Comparison of ENCODE assay signal across 34 mouse cellular contexts in genomic region chr1:89964426-89964825, GRCm38 (mm10). TPM values are rescaled to one million over a fixed set of nuclear protein-coding genes. Genes with fewer than 3 reads are reported as not detected.
DNase-seq lines count a peak whose midpoint lies in the region; ATAC-seq and TF ChIP-seq lines count a peak whose summit lies in the region.
"Had no signal": no experiment of that assay in that cellular context is flagged by ENCODE, and none has a peak within 500 bp of the region (broad histone marks: within the 10 kb centered on the region; RNA-seq: fewer than 3 reads in every experiment).

No protein-coding gene starts in this region.

- DNase-seq in heart, adult 11 months: peak; percentile 79
- DNase-seq in heart, adult 8-10 months (ENCODE audit: low spot score): no peak
- DNase-seq in midbrain, postnatal 0 days (ENCODE audit: low spot score): no peak
- peak; percentile 5 for DNase-seq in retina, embryonic 14.5 days (ENCODE audit: low spot score)
- no peak for DNase-seq in spleen, postnatal 10 days (ENCODE audit: low spot score in 2 of 2)
- DNase-seq: adrenal gland, postnatal 36 days; B cell, adult 2 months; cerebellum, adult 11 months; cerebellum, adult 9-11 months; heart, adult 18-20 months; heart, postnatal 14 days; kidney, postnatal 36 days; lung, adult 18-20 months; lung, postnatal 10 days; right cerebral cortex, postnatal 25 days; thymus, postnatal 14 days had no signal

- no peak overlapping the region for H3K27ac ChIP-seq in midbrain, embryonic 12.5 days (replicated peaks)
- H3K27ac ChIP-seq in midbrain, postnatal 0 days (ENCODE audit: low read depth, low read length): no peak overlapping the region
- H3K27ac ChIP-seq in neural tube, embryonic 12.5 days: no peak overlapping the region
- H3K27ac ChIP-seq: embryonic facial prominence, embryonic 12.5 days; forebrain, embryonic 12.5 days; heart, embryonic 13.5 days; hindbrain, embryonic 15.5 days; limb, embryonic 13.5 days; liver, embryonic 12.5 days had no signal

- 43% methylated on average over 12 of the region's 12 CpGs for WGBS in midbrain, embryonic 12.5 days
- WGBS in midbrain, postnatal 0 days: 37% methylated on average over 12 of the region's 12 CpGs
- 18% methylated on average over 12 of the region's 12 CpGs for WGBS in neural tube, embryonic 12.5 days

- no peak for TF ChIP-seq CTCF in midbrain, postnatal 0 days (IDR thresholded peaks at IDR 0.05)

- H3K4me3 ChIP-seq in midbrain, embryonic 12.5 days: no peak overlapping the region
- no peak overlapping the region for H3K4me3 ChIP-seq in midbrain, postnatal 0 days (ENCODE audit: low read depth, low read length)
- no peak overlapping the region for H3K4me3 ChIP-seq in neural tube, embryonic 12.5 days
- H3K4me3 ChIP-seq: embryonic facial prominence, embryonic 12.5 days; forebrain, embryonic 12.5 days; heart, embryonic 13.5 days; hindbrain, embryonic 15.5 days; limb, embryonic 13.5 days; liver, embryonic 12.5 days had no signal

- H3K36me3 ChIP-seq in midbrain, embryonic 12.5 days: no peaks in the 10 kb centered on the region
- H3K36me3 ChIP-seq in midbrain, postnatal 0 days (ENCODE audit: insufficient read depth, low read length): no peaks in the 10 kb centered on the region
- H3K36me3 ChIP-seq in neural tube, embryonic 12.5 days: no peaks in the 10 kb centered on the region
- H3K36me3 ChIP-seq: embryonic facial prominence, embryonic 12.5 days; forebrain, embryonic 12.5 days; G1E; heart, embryonic 13.5 days; hindbrain, embryonic 15.5 days; limb, embryonic 13.5 days; liver, embryonic 12.5 days had no signal

- H3K9me3 ChIP-seq in midbrain, embryonic 12.5 days: no peaks in the 10 kb centered on the region
- no peaks in the 10 kb centered on the region for H3K9me3 ChIP-seq in midbrain, postnatal 0 days (ENCODE audit: low read length)
- no peaks in the 10 kb centered on the region for H3K9me3 ChIP-seq in neural tube, embryonic 12.5 days
- H3K9me3 ChIP-seq: embryonic facial prominence, embryonic 12.5 days; forebrain, embryonic 12.5 days; heart, embryonic 13.5 days; hindbrain, embryonic 15.5 days; limb, embryonic 13.5 days; liver, embryonic 12.5 days had no signal

- ATAC-seq in midbrain, embryonic 12.5 days (ENCODE audit: low FRiP score, low read depth): 0 out of 2 replicates have a peak, but pooled peaks have one; percentile 35
- no peak for ATAC-seq in midbrain, postnatal 0 days (ENCODE audit: low FRiP score)
- ATAC-seq in neural tube, embryonic 12.5 days (ENCODE audit: low FRiP score, low read depth): peak; percentile 62
- ATAC-seq: intestine, embryonic 16.5 days; liver, embryonic 12.5 days; Patski had no signal

- no peak overlapping the region for H3K9ac ChIP-seq in midbrain, embryonic 12.5 days (replicated peaks)
- H3K9ac ChIP-seq in midbrain, postnatal 0 days (replicated peaks; ENCODE audit: low read length, poor library complexity, severe bottlenecking): no peak overlapping the region
- no peak overlapping the region for H3K9ac ChIP-seq in neural tube, embryonic 12.5 days
- H3K9ac ChIP-seq: embryonic facial prominence, embryonic 12.5 days; forebrain, embryonic 12.5 days; heart, embryonic 13.5 days; hindbrain, embryonic 15.5 days; limb, embryonic 13.5 days; liver, embryonic 12.5 days had no signal

- peaks cover 93% of the 10 kb centered on the region for H3K27me3 ChIP-seq in midbrain, embryonic 12.5 days
- H3K27me3 ChIP-seq in midbrain, postnatal 0 days (ENCODE audit: insufficient read depth, low read length): peaks cover 10% of the 10 kb centered on the region
- peaks cover 34% of the 10 kb centered on the region for H3K27me3 ChIP-seq in neural tube, embryonic 12.5 days (replicated peaks)
- H3K27me3 ChIP-seq: CH12.LX had no signal

- no peak overlapping the region for H3K4me2 ChIP-seq in midbrain, embryonic 12.5 days (replicated peaks)
- H3K4me2 ChIP-seq in midbrain, postnatal 0 days (ENCODE audit: low read depth, low read length, poor library complexity, severe bottlenecking): no peak overlapping the region
- H3K4me2 ChIP-seq in neural tube, embryonic 12.5 days (replicated peaks): 0 out of 2 replicates have a peak overlapping the region, but pooled peaks have one; percentile 14
- H3K4me2 ChIP-seq: embryonic facial prominence, embryonic 12.5 days; forebrain, embryonic 12.5 days; heart, embryonic 13.5 days; hindbrain, embryonic 15.5 days; limb, embryonic 13.5 days; liver, embryonic 12.5 days had no signal

- H3K4me1 ChIP-seq in midbrain, embryonic 12.5 days: peaks cover 25% of the 10 kb centered on the region
- H3K4me1 ChIP-seq in midbrain, postnatal 0 days (ENCODE audit: insufficient read depth, low read length): 0 out of 2 replicates have a peak, but pooled peaks cover 5% of the 10 kb centered on the region
- H3K4me1 ChIP-seq in neural tube, embryonic 12.5 days: peaks cover 44% of the 10 kb centered on the region

RNA-seq across cellular contexts. Expression of gene Gbx2, which starts 33.4 kb away (rescaled TPM):
- under 1 TPM in 1 of 4 experiments, not detected in 3; 0.22 TPM for total RNA-seq in heart, adult 8-10 months (2022)
- polyA plus RNA-seq in midbrain, embryonic 12.5 days (2016; fragmentation: Nextera tagmentation; extraction: Ambion mirVana): 29.7 and 39.2 TPM in 2 replicates
- 9.9 and 10.8 TPM in 2 replicates for total RNA-seq in midbrain, postnatal 0 days (2014; rRNA removed)
- 15.2 and 22.8 TPM in 2 replicates for polyA plus RNA-seq in midbrain, postnatal 0 days (2015; fragmentation: Nextera tagmentation; extraction: Ambion mirVana)
- 78.5 and 91.6 TPM in 2 replicates for polyA plus RNA-seq in neural tube, embryonic 12.5 days (2016; fragmentation: Nextera tagmentation; extraction: Ambion mirVana)
- total RNA-seq: adrenal gland, adult 18-20 months; adrenal gland, postnatal 36 days; CH12.LX; heart, adult 18-20 months; heart, postnatal 14 days; monocyte, adult 5-6 weeks; neutrophil, adult 5-6 weeks had no signal
- polyA plus RNA-seq: G1E; stomach, embryonic 14.5 days had no signal

RNA-seq across cellular contexts. Expression of gene Asb18, which starts 50.0 kb away (rescaled TPM):
- 10 to 100 TPM; 16.3 to 27.3 (median 23.7) TPM for total RNA-seq in heart, adult 8-10 months (2022)
- polyA plus RNA-seq in midbrain, embryonic 12.5 days (2016; fragmentation: Nextera tagmentation; extraction: Ambion mirVana): 0.18 and 0.25 TPM in 2 replicates
- total RNA-seq in midbrain, postnatal 0 days (2014; rRNA removed): 0.61 and 1.6 TPM in 2 replicates
- polyA plus RNA-seq in midbrain, postnatal 0 days (2015; fragmentation: Nextera tagmentation; extraction: Ambion mirVana): 0.28 and 0.39 TPM in 2 replicates
- polyA plus RNA-seq in neural tube, embryonic 12.5 days (2016; fragmentation: Nextera tagmentation; extraction: Ambion mirVana): 0.79 and 0.94 TPM in 2 replicates
- total RNA-seq: adrenal gland, adult 18-20 months; adrenal gland, postnatal 36 days; CH12.LX; monocyte, adult 5-6 weeks; neutrophil, adult 5-6 weeks had no signal
- polyA plus RNA-seq: G1E; intestine, embryonic 16.5 days; kidney, embryonic 14.5 days; liver, embryonic 12.5 days; Patski; spleen, adult 2 months; stomach, embryonic 14.5 days had no signal

Comparison
In these comparisons a context has a peak if more than half of its experiments do, and no peak if none do; other contexts are left out.
1. DNase-seq: peak in heart, adult 11 months (single experiment) and retina, embryonic 14.5 days (single experiment); none in heart, adult 8-10 months (single experiment), midbrain, postnatal 0 days (single experiment) and spleen, postnatal 10 days (0 of 2).